ENCODE assay signal across 19 mouse cellular contexts in genomic region chr2:104864176-104864860, GRCm38 (mm10). TPM values are rescaled to one million over a fixed set of nuclear protein-coding genes. Genes with fewer than 3 reads are reported as not detected.
DNase-seq lines count a peak whose midpoint lies in the region; ATAC-seq and TF ChIP-seq lines count a peak whose summit lies in the region.
"Had no signal": no experiment of that assay in that cellular context is flagged by ENCODE, and none has a peak within 500 bp of the region (broad histone marks: within the 10 kb centered on the region; RNA-seq: fewer than 3 reads in every experiment).

No protein-coding gene starts in this region.

- 89% methylated on average over 4 of the region's 4 CpGs for WGBS in liver, postnatal 0 days (ENCODE audit: insufficient replicate concordance)
- WGBS in intestine, postnatal 0 days, result 62% methylated on average over 4 of the region's 4 CpGs
- WGBS in hindbrain, postnatal 0 days, result 89% methylated on average over 4 of the region's 4 CpGs

- no peak overlapping the region for H3K4me2 ChIP-seq in liver, postnatal 0 days (ENCODE audit: low read depth, low read length)
- no peak overlapping the region for H3K4me2 ChIP-seq in intestine, postnatal 0 days (replicated peaks; ENCODE audit: low read depth)
- no peak overlapping the region for H3K4me2 ChIP-seq in hindbrain, postnatal 0 days (ENCODE audit: low read depth, low read length)
- H3K4me2 ChIP-seq: heart, embryonic 12.5 days; hindbrain, embryonic 13.5 days; liver, embryonic 11.5 days; midbrain, embryonic 15.5 days; neural tube, embryonic 12.5 days had no signal

- H3K27ac ChIP-seq in liver, postnatal 0 days (ENCODE audit: low read depth), result no peak overlapping the region
- no peak overlapping the region for H3K27ac ChIP-seq in intestine, postnatal 0 days (ENCODE audit: low read depth, low read length)
- H3K27ac ChIP-seq in hindbrain, postnatal 0 days, result no peak overlapping the region
- H3K27ac ChIP-seq: embryonic facial prominence, embryonic 10.5 days; hindbrain, embryonic 13.5 days; midbrain, embryonic 15.5 days; neural tube, embryonic 12.5 days had no signal

- ATAC-seq in liver, postnatal 0 days, result peak; percentile 83
- peak; percentile 86 for ATAC-seq in intestine, postnatal 0 days
- ATAC-seq in hindbrain, postnatal 0 days, result no peak
- ATAC-seq: activated CD4-positive, CD25-positive, alpha-beta regulatory T cell, adult 4 months; midbrain, embryonic 15.5 days had no signal

- H3K4me1 ChIP-seq in liver, postnatal 0 days (ENCODE audit: insufficient read depth), result no peaks in the 10 kb centered on the region
- H3K4me1 ChIP-seq in intestine, postnatal 0 days (replicated peaks; ENCODE audit: control insufficient read depth, insufficient read depth, low read length), result no peaks in the 10 kb centered on the region
- no peaks in the 10 kb centered on the region for H3K4me1 ChIP-seq in hindbrain, postnatal 0 days (ENCODE audit: insufficient read depth, low read length)
- H3K4me1 ChIP-seq: embryonic facial prominence, embryonic 10.5 days; heart, embryonic 12.5 days; hindbrain, embryonic 13.5 days; midbrain, embryonic 15.5 days; neural tube, embryonic 12.5 days had no signal

- peak; percentile 31 for DNase-seq in adrenal gland, postnatal 10 days
- no peak for DNase-seq in adrenal gland, postnatal 4 days (ENCODE audit: low spot score in 2 of 2)
- DNase-seq in liver, postnatal 0 days, result no peak
- DNase-seq in liver, result no peak
- no peak for DNase-seq in hindbrain, postnatal 0 days (ENCODE audit: low spot score)
- no peak for DNase-seq in cerebellum, adult 8-10 months
- DNase-seq in cerebellum, postnatal 4 days (ENCODE audit: low spot score in 2 of 2), result no peak
- DNase-seq: cerebellum, adult 11 months; lung, postnatal 10 days had no signal

- no peaks in the 10 kb centered on the region for H3K9me3 ChIP-seq in liver, postnatal 0 days (ENCODE audit: low read length)
- H3K9me3 ChIP-seq in intestine, postnatal 0 days (ENCODE audit: control insufficient read depth), result no peaks in the 10 kb centered on the region
- no peaks in the 10 kb centered on the region for H3K9me3 ChIP-seq in hindbrain, postnatal 0 days (ENCODE audit: low read length)
- H3K9me3 ChIP-seq: embryonic facial prominence, embryonic 10.5 days; heart, embryonic 12.5 days; hindbrain, embryonic 13.5 days; midbrain, embryonic 15.5 days; neural tube, embryonic 12.5 days had no signal

- H3K36me3 ChIP-seq in liver, postnatal 0 days (replicated peaks; ENCODE audit: insufficient read depth, low read length), result no peaks in the 10 kb centered on the region
- H3K36me3 ChIP-seq in intestine, postnatal 0 days (ENCODE audit: control insufficient read depth, insufficient read depth), result no peaks in the 10 kb centered on the region
- no peaks in the 10 kb centered on the region for H3K36me3 ChIP-seq in hindbrain, postnatal 0 days (ENCODE audit: insufficient read depth, low read length)
- H3K36me3 ChIP-seq: embryonic facial prominence, embryonic 10.5 days; heart, embryonic 12.5 days; hindbrain, embryonic 13.5 days; midbrain, embryonic 15.5 days; neural tube, embryonic 12.5 days had no signal

- TF ChIP-seq EP300 in liver, postnatal 0 days (IDR thresholded peaks at IDR 0.05; ENCODE audit: low read depth), result no peak

- no peak overlapping the region for H3K9ac ChIP-seq in liver, postnatal 0 days (replicated peaks)
- H3K9ac ChIP-seq in intestine, postnatal 0 days (ENCODE audit: low read depth, low read length), result no peak overlapping the region
- H3K9ac ChIP-seq in hindbrain, postnatal 0 days (replicated peaks; ENCODE audit: low read length), result no peak overlapping the region
- H3K9ac ChIP-seq: heart, embryonic 12.5 days; hindbrain, embryonic 13.5 days; midbrain, embryonic 15.5 days; neural tube, embryonic 12.5 days had no signal

- no peaks in the 10 kb centered on the region for H3K27me3 ChIP-seq in liver, postnatal 0 days (ENCODE audit: insufficient read depth, low read length)
- no peaks in the 10 kb centered on the region for H3K27me3 ChIP-seq in intestine, postnatal 0 days (replicated peaks; ENCODE audit: control insufficient read depth, insufficient read depth, low read length)
- no peaks in the 10 kb centered on the region for H3K27me3 ChIP-seq in hindbrain, postnatal 0 days (ENCODE audit: insufficient read depth, low read length)
- H3K27me3 ChIP-seq: heart, embryonic 12.5 days; hindbrain, embryonic 13.5 days; midbrain, embryonic 15.5 days; neural tube, embryonic 12.5 days had no signal

- no peak overlapping the region for H3K4me3 ChIP-seq in liver, postnatal 0 days (ENCODE audit: low read depth, low read length)
- no peak overlapping the region for H3K4me3 ChIP-seq in intestine, postnatal 0 days (ENCODE audit: low read depth, low read length)
- H3K4me3 ChIP-seq in hindbrain, postnatal 0 days (ENCODE audit: low read length), result no peak overlapping the region
- H3K4me3 ChIP-seq: embryonic facial prominence, embryonic 10.5 days; heart, embryonic 12.5 days; hindbrain, embryonic 13.5 days; midbrain, embryonic 15.5 days; neural tube, embryonic 12.5 days had no signal

- no peak for TF ChIP-seq CTCF in liver, postnatal 0 days (IDR thresholded peaks at IDR 0.05; ENCODE audit: low read depth)
- no peak for TF ChIP-seq CTCF in intestine, postnatal 0 days (IDR thresholded peaks at IDR 0.05; ENCODE audit: low read depth)
- no peak for TF ChIP-seq CTCF in hindbrain, postnatal 0 days (IDR thresholded peaks at IDR 0.05; ENCODE audit: low read depth)

RNA-seq across cellular contexts. Expression of gene Ccdc73, which starts 3.3 kb away (rescaled TPM):
- total RNA-seq in adrenal gland, postnatal 10 days (2021), result 1 to 10 TPM; 5.5 to 8.2 TPM
- total RNA-seq in adrenal gland, postnatal 4 days (2021), result 1 to 10 TPM; 3.9 to 5.2 TPM
- polyA plus RNA-seq in liver, postnatal 0 days (2015; fragmentation: Nextera tagmentation; extraction: Ambion mirVana), result 7.2 and 7.9 TPM in 2 replicates
- polyA plus RNA-seq in intestine, postnatal 0 days (2015; fragmentation: Nextera tagmentation; extraction: Ambion mirVana), result 4.8 and 6.1 TPM in 2 replicates
- total RNA-seq in hindbrain, postnatal 0 days (2014; rRNA removed), result 15.2 TPM in 1 of 2 replicates, not detected in the other
- 3.7 and 5.2 TPM in 2 replicates for polyA plus RNA-seq in hindbrain, postnatal 0 days (2015; fragmentation: Nextera tagmentation; extraction: Ambion mirVana)
- total RNA-seq: layer of hippocampus, adult 18-20 months had no signal

RNA-seq across cellular contexts. Expression of gene Prrg4, which starts 14.6 kb away (rescaled TPM):
- total RNA-seq in adrenal gland, postnatal 10 days (2021), result 1 to 10 TPM; 2.1 to 4.6 TPM
- 1 to 10 TPM; 4.2 to 5.5 TPM for total RNA-seq in adrenal gland, postnatal 4 days (2021)
- 0.52 and 0.67 TPM in 2 replicates for polyA plus RNA-seq in liver, postnatal 0 days (2015; fragmentation: Nextera tagmentation; extraction: Ambion mirVana)
- 0.48 and 0.76 TPM in 2 replicates for polyA plus RNA-seq in intestine, postnatal 0 days (2015; fragmentation: Nextera tagmentation; extraction: Ambion mirVana)
- total RNA-seq in hindbrain, postnatal 0 days (2014; rRNA removed), result 2.2 and 3.8 TPM in 2 replicates
- 1.4 and 1.6 TPM in 2 replicates for polyA plus RNA-seq in hindbrain, postnatal 0 days (2015; fragmentation: Nextera tagmentation; extraction: Ambion mirVana)
- total RNA-seq: MEL had no signal

RNA-seq across cellular contexts. Expression of gene Qser1, which starts 47.8 kb away (rescaled TPM):
- total RNA-seq in adrenal gland, postnatal 10 days (2021), result 10 to 100 TPM; 18.9 to 24.9 TPM
- total RNA-seq in adrenal gland, postnatal 4 days (2021), result 10 to 100 TPM; 25.5 to 28.1 TPM
- 1.2 TPM in 2 replicates for polyA plus RNA-seq in liver, postnatal 0 days (2015; fragmentation: Nextera tagmentation; extraction: Ambion mirVana)
- polyA plus RNA-seq in intestine, postnatal 0 days (2015; fragmentation: Nextera tagmentation; extraction: Ambion mirVana), result 2.7 and 3.0 TPM in 2 replicates
- 12.2 and 14.1 TPM in 2 replicates for total RNA-seq in hindbrain, postnatal 0 days (2014; rRNA removed)
- polyA plus RNA-seq in hindbrain, postnatal 0 days (2015; fragmentation: Nextera tagmentation; extraction: Ambion mirVana), result 4.1 and 4.3 TPM in 2 replicates
